Comparison of ENCODE assay signal across 15 mouse cellular contexts in the genomic region with DNA sequence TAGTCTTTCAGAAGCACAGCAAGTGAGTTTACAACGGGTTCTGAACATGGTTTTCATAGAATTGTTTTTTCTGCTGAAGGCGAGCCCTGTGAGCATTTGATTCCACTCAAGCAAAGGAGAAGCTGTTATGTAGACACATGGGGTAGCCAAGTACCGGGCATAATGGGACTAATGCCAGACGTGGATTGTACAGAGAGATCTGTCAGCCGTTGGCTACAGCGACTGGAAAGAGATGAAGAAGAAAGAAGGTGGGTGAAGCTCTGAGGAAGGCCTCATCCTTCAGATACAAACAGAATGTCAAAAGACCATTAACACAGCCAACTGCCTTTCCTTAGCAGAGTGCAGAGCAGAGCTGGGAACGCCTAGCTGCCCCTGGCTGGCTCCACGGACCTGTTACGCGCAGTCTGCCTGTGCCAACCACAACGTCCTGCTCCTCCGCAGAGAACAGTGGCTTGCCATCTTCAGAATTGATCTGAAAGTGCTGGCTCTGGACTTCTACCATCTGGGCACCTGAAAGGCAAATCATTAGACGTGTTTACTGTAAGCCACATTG. TPM values are rescaled to one million over a fixed set of nuclear protein-coding genes. Genes with fewer than 3 reads are reported as not detected.
DNase-seq lines count a peak whose midpoint lies in the region; ATAC-seq and TF ChIP-seq lines count a peak whose summit lies in the region.
"Had no signal": no experiment of that assay in that cellular context is flagged by ENCODE, and none has a peak within 500 bp of the region (broad histone marks: within the 10 kb centered on the region; RNA-seq: fewer than 3 reads in every experiment).

No protein-coding gene starts in this region.

- TF ChIP-seq CTCF in left cerebral cortex, adult 2 months (IDR thresholded peaks at IDR 0.05), result no peak

- H3K4me1 ChIP-seq in forebrain, embryonic 15.5 days, result peaks cover 14% of the 10 kb centered on the region
- H3K4me1 ChIP-seq in forebrain, embryonic 10.5 days, result no peaks in the 10 kb centered on the region
- H3K4me1 ChIP-seq in stomach, embryonic 16.5 days (ENCODE audit: control insufficient read depth, insufficient read depth, low read length), result no peaks in the 10 kb centered on the region
- H3K4me1 ChIP-seq in heart, embryonic 11.5 days (ENCODE audit: control insufficient read depth, insufficient read depth, low read length), result peaks cover 4% of the 10 kb centered on the region; the same call in 1 of the 2 replicates
- H3K4me1 ChIP-seq: embryonic facial prominence, embryonic 10.5 days had no signal

- intact Hi-C loops in left cerebral cortex, postnatal 4 days (cut with DNase I), result no loop called here
- intact Hi-C loops in left cerebral cortex, adult 2 months (cut with DNase I), result no loop called here

- WGBS in forebrain, embryonic 15.5 days, result 60% methylated on average over 13 of the region's 13 CpGs
- WGBS in forebrain, embryonic 10.5 days, result 92% methylated on average over 13 of the region's 13 CpGs
- WGBS in stomach, embryonic 16.5 days, result 72% methylated on average over 13 of the region's 13 CpGs
- WGBS in heart, embryonic 11.5 days (ENCODE audit: insufficient replicate concordance), result 84% methylated on average over 13 of the region's 13 CpGs

- H3K4me3 ChIP-seq in forebrain, embryonic 15.5 days, result no peak overlapping the region
- no peak overlapping the region for H3K4me3 ChIP-seq in forebrain, embryonic 10.5 days
- H3K4me3 ChIP-seq in left cerebral cortex, adult 2 months, result no peak overlapping the region
- H3K4me3 ChIP-seq in stomach, embryonic 16.5 days (replicated peaks; ENCODE audit: low read length), result no peak overlapping the region
- no peak overlapping the region for H3K4me3 ChIP-seq in heart, embryonic 11.5 days (ENCODE audit: low read depth, low read length)
- H3K4me3 ChIP-seq: embryonic facial prominence, embryonic 10.5 days had no signal

- no peak for DNase-seq in forebrain, embryonic 10.5 days (ENCODE audit: extremely low spot score, low spot score)
- peak; percentile 64 for DNase-seq in left cerebral cortex, postnatal 4 days
- no peak for DNase-seq in left cerebral cortex, adult 2 months (ENCODE audit: extremely low spot score in 1 of 2, low spot score in 2 of 2)
- peak; percentile 57 for DNase-seq in cerebellum, adult 9-11 months
- no peak for DNase-seq in kidney, adult 9 months
- DNase-seq: adrenal gland, adult 2 months; liver; lung, adult 2 months had no signal

- H3K4me2 ChIP-seq in forebrain, embryonic 15.5 days (replicated peaks), result no peak overlapping the region
- H3K4me2 ChIP-seq in stomach, embryonic 16.5 days (ENCODE audit: low read depth, low read length), result no peak overlapping the region
- H3K4me2 ChIP-seq in heart, embryonic 11.5 days, result no peak overlapping the region

- 0 out of 2 replicates have a peak, but pooled peaks have one; percentile 32 for ATAC-seq in forebrain, embryonic 15.5 days (replicated peaks)
- peak; percentile 74; the same call in 1 of the 2 replicates for ATAC-seq in stomach, embryonic 16.5 days (ENCODE audit: insufficient read depth, low FRiP score)
- no peak for ATAC-seq in heart, embryonic 11.5 days (replicated peaks; ENCODE audit: insufficient number of reproducible peaks, low FRiP score, low TSS enrichment)
- ATAC-seq: inflammation-experienced regulatory T-cells, adult 6 months had no signal

- H3K9me3 ChIP-seq in forebrain, embryonic 15.5 days, result no peaks in the 10 kb centered on the region
- H3K9me3 ChIP-seq in forebrain, embryonic 10.5 days, result no peaks in the 10 kb centered on the region
- no peaks in the 10 kb centered on the region for H3K9me3 ChIP-seq in stomach, embryonic 16.5 days (replicated peaks; ENCODE audit: control insufficient read depth, low read length)
- H3K9me3 ChIP-seq in heart, embryonic 11.5 days (replicated peaks; ENCODE audit: control insufficient read depth, low read length), result no peaks in the 10 kb centered on the region
- H3K9me3 ChIP-seq: embryonic facial prominence, embryonic 10.5 days had no signal

- no peak overlapping the region for H3K9ac ChIP-seq in forebrain, embryonic 15.5 days (replicated peaks)
- H3K9ac ChIP-seq in stomach, embryonic 16.5 days (ENCODE audit: low read length), result no peak overlapping the region
- H3K9ac ChIP-seq in heart, embryonic 11.5 days (ENCODE audit: low read depth, low read length), result no peak overlapping the region

- H3K36me3 ChIP-seq in forebrain, embryonic 15.5 days, result no peaks in the 10 kb centered on the region
- no peaks in the 10 kb centered on the region for H3K36me3 ChIP-seq in forebrain, embryonic 10.5 days (replicated peaks)
- H3K36me3 ChIP-seq in stomach, embryonic 16.5 days (ENCODE audit: control insufficient read depth, insufficient read depth, low read length), result no peaks in the 10 kb centered on the region
- H3K36me3 ChIP-seq in heart, embryonic 11.5 days (ENCODE audit: control insufficient read depth, insufficient read depth, low read length), result no peaks in the 10 kb centered on the region
- H3K36me3 ChIP-seq: embryonic facial prominence, embryonic 10.5 days had no signal

- no peaks in the 10 kb centered on the region for H3K27me3 ChIP-seq in forebrain, embryonic 15.5 days
- H3K27me3 ChIP-seq in forebrain, embryonic 10.5 days (ENCODE audit: poor library complexity, severe bottlenecking), result no peaks in the 10 kb centered on the region
- no peaks in the 10 kb centered on the region for H3K27me3 ChIP-seq in stomach, embryonic 16.5 days (ENCODE audit: control insufficient read depth, insufficient read depth, low read length)
- H3K27me3 ChIP-seq in heart, embryonic 11.5 days (ENCODE audit: control insufficient read depth, insufficient read depth, low read length), result no peaks in the 10 kb centered on the region

- no peak overlapping the region for H3K27ac ChIP-seq in forebrain, embryonic 15.5 days (replicated peaks)
- H3K27ac ChIP-seq in forebrain, embryonic 10.5 days, result no peak overlapping the region
- H3K27ac ChIP-seq in left cerebral cortex, adult 2 months, result no peak overlapping the region
- peak overlapping the region; percentile 17; the same call in 1 of the 2 replicates for H3K27ac ChIP-seq in stomach, embryonic 16.5 days (ENCODE audit: low read length)
- no peak overlapping the region for H3K27ac ChIP-seq in heart, embryonic 11.5 days (ENCODE audit: low read depth, low read length)
- H3K27ac ChIP-seq: embryonic facial prominence, embryonic 10.5 days; kidney, postnatal 0 days had no signal

RNA-seq across cellular contexts. Expression of gene Sgcg, which starts 26.2 kb away (rescaled TPM):
- polyA plus RNA-seq in forebrain, embryonic 15.5 days (2015; fragmentation: Nextera tagmentation; extraction: Ambion mirVana), result 0.20 TPM in 1 of 2 replicates, not detected in the other
- polyA plus RNA-seq in forebrain, embryonic 10.5 days (2016; fragmentation: Nextera tagmentation; extraction: Ambion mirVana), result 0.04 TPM in 1 of 2 replicates, not detected in the other
- total RNA-seq in left cerebral cortex, postnatal 4 days (2021), result not detected
- under 1 TPM in 1 of 2 experiments, not detected in 1; 0.14 TPM for total RNA-seq in left cerebral cortex, adult 2 months (2021)
- polyA plus RNA-seq in stomach, embryonic 16.5 days (2015; fragmentation: Nextera tagmentation; extraction: Ambion mirVana), result 1.6 and 5.6 TPM in 2 replicates
- 2.6 and 2.9 TPM in 2 replicates for polyA plus RNA-seq in heart, embryonic 11.5 days (2014; fragmentation: Nextera tagmentation; extraction: Ambion mirVana)
- total RNA-seq: megakaryocyte, adult 5-6 weeks had no signal
- polyA plus RNA-seq: adrenal gland, adult 2 months; embryonic facial prominence, embryonic 10.5 days; inflammation-experienced regulatory T-cells, adult 6 months had no signal

Comparison
In these comparisons a context has a peak if more than half of its experiments do, and no peak if none do; other contexts are left out.
1. DNase-seq: peak in left cerebral cortex, postnatal 4 days (single experiment) and cerebellum, adult 9-11 months (single experiment); none in forebrain, embryonic 10.5 days (single experiment), left cerebral cortex, adult 2 months (0 of 2) and kidney, adult 9 months (single experiment).